Mouse (Mus musculus): ENCODE measurements around the gene Fbxl17. TPM values are rescaled to one million over a fixed set of nuclear protein-coding genes. Genes with fewer than 3 reads are reported as not detected.
A peak's percentile ranks its signal among the peaks of the same experiment; 100 is the strongest.

Gene Fbxl17
- polyA plus RNA-seq, 1 experiment from 2014 or later = 3.7 TPM

GRCm38 (mm10) chr17:63447691-63448090 is 52.1 kb downstream of the Fbxl17 start:
- Histone ChIP-seq H3K4me3 (no peak overlapping the region), H3K27me3 (ENCODE audit: low read depth, poor library complexity, severe bottlenecking) (no peaks in the 10 kb centered on the region), H3K27ac (replicated peaks) (peak overlapping the region; percentile 67; the same call in 1 of the 2 replicates), H3K9me3 (replicated peaks) (no peaks in the 10 kb centered on the region), H3K36me3 (0 out of 2 replicates have a peak, but pooled peaks cover 7% of the 10 kb centered on the region), H3K4me1 (peaks cover 28% of the 10 kb centered on the region)
- WGBS = 81% methylated on average over 10 of the region's 10 CpGs
- no peak for DNase-seq (ENCODE audit: low spot score)

GRCm38 (mm10) chr17:63446971-63447679 is 52.7 kb downstream of the Fbxl17 start:
- Histone ChIP-seq H3K4me1 (peaks cover 25% of the 10 kb centered on the region), H3K9me3 (replicated peaks) (no peaks in the 10 kb centered on the region), H3K4me3 (no peak overlapping the region), H3K27ac (replicated peaks) (peak overlapping the region; percentile 67), H3K36me3 (0 out of 2 replicates have a peak, but pooled peaks cover 7% of the 10 kb centered on the region), H3K27me3 (ENCODE audit: low read depth, poor library complexity, severe bottlenecking) (no peaks in the 10 kb centered on the region)
- DNase-seq (ENCODE audit: low spot score) = no peak
- WGBS = 72% methylated on average over 10 of the region's 10 CpGs

GRCm38 (mm10) chr17:63445212-63445611 is 54.6 kb downstream of the Fbxl17 start:
- peaks cover 18% of the 10 kb centered on the region for H3K4me1 ChIP-seq
- no peak overlapping the region for H3K4me3 ChIP-seq
- no peaks in the 10 kb centered on the region for H3K9me3 ChIP-seq (replicated peaks)
- no peak for DNase-seq (ENCODE audit: low spot score)
- 0 out of 2 replicates have a peak, but pooled peaks cover 7% of the 10 kb centered on the region for H3K36me3 ChIP-seq
- 85% methylated on average over 4 of the region's 4 CpGs for WGBS
- peak overlapping the region; percentile 52 for H3K27ac ChIP-seq (replicated peaks)
- H3K27me3 ChIP-seq (ENCODE audit: low read depth, poor library complexity, severe bottlenecking) = no peaks in the 10 kb centered on the region

GRCm38 (mm10) chr17:63437424-63437823 is 62.4 kb downstream of the Fbxl17 start:
- 91% methylated on average over 6 of the region's 6 CpGs for WGBS
- Histone ChIP-seq H3K9me3 (replicated peaks) (no peaks in the 10 kb centered on the region), H3K27me3 (ENCODE audit: low read depth, poor library complexity, severe bottlenecking) (no peaks in the 10 kb centered on the region), H3K27ac (replicated peaks) (no peak overlapping the region), H3K36me3 (no peaks in the 10 kb centered on the region), H3K4me1 (peaks cover 21% of the 10 kb centered on the region), H3K4me3 (no peak overlapping the region)
- DNase-seq (ENCODE audit: low spot score) = no peak

GRCm38 (mm10) chr17:63434081-63434480 is 65.7 kb downstream of the Fbxl17 start:
- Histone ChIP-seq H3K27me3 (ENCODE audit: low read depth, poor library complexity, severe bottlenecking) (no peaks in the 10 kb centered on the region), H3K4me1 (peaks cover 28% of the 10 kb centered on the region), H3K27ac (replicated peaks) (no peak overlapping the region), H3K9me3 (replicated peaks) (no peaks in the 10 kb centered on the region), H3K4me3 (no peak overlapping the region), H3K36me3 (no peaks in the 10 kb centered on the region)
- DNase-seq (ENCODE audit: low spot score) = no peak
- 55% methylated on average over 6 of the region's 6 CpGs for WGBS

DNA sequence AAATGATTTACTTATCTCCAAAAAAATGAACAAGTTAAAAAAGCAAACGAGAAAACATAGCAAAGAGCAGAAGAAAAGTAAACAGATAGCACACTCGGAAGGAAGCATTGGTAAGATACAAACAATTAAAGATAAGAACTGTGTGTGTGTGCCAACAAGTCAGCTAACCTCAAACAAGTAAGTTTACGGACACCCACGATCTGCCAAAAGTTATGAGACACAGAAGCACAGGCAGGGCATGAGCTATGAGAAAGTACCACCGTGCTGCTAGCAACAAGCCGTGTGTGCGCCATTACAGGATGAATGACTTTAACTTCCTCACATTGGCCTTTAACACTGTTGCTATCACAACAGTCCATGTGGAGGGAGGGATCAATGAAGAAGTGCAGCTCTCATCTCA is 68.2 kb downstream of the Fbxl17 start:
- Histone ChIP-seq H3K9me3 (replicated peaks) (no peaks in the 10 kb centered on the region), H3K27me3 (ENCODE audit: low read depth, poor library complexity, severe bottlenecking) (no peaks in the 10 kb centered on the region), H3K27ac (replicated peaks) (no peak overlapping the region), H3K4me3 (no peak overlapping the region), H3K4me1 (peaks cover 28% of the 10 kb centered on the region), H3K36me3 (no peaks in the 10 kb centered on the region)
- 95% methylated on average over 7 of the region's 7 CpGs for WGBS
- no peak for DNase-seq (ENCODE audit: low spot score)

DNA sequence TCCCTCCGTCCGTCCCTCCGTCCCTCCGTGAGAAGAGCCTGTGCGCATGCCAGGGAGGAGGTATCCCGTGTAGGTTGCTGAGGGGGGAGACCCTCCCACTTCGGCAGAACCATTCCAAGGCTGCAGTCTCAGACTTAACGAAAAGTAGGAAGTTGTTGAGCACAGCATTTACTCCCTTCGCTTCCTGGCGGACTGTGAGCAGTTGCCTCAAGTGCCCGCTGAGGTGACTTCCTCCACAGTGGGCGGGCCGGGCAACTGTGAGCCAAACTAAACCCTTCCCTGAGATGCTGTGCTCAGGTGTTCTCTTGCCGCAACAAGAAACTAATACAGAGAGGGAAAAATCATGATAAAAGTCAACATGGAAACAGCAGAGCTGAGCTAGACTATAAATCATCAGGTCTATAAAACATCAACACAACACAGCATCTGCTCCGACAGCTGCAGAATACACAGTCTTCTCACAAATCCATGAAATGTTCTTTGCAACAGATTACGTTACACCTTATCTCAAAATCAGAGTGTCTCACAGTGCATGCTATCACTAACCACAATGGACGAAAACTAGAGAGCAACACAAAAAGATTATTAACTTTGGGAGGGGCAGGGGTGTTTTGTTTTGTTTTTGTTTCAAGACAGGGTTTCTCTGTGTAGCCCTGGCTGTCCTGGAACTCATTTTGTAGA is 69.3 kb downstream of the Fbxl17 start:
- no peaks in the 10 kb centered on the region for H3K27me3 ChIP-seq (ENCODE audit: low read depth, poor library complexity, severe bottlenecking)
- H3K9me3 ChIP-seq (replicated peaks) = no peaks in the 10 kb centered on the region
- 64% methylated on average over 17 of the region's 17 CpGs for WGBS
- H3K4me1 ChIP-seq = peaks cover 24% of the 10 kb centered on the region
- no peak for DNase-seq (ENCODE audit: low spot score)
- no peak overlapping the region; the same call in 1 of the 2 replicates for H3K27ac ChIP-seq (replicated peaks)
- H3K36me3 ChIP-seq = no peaks in the 10 kb centered on the region
- peak overlapping the region; percentile 34 for H3K4me3 ChIP-seq

- 81% methylated on average over 4 of the region's 4 CpGs for WGBS
- no peaks in the 10 kb centered on the region for H3K27me3 ChIP-seq (ENCODE audit: low read depth, poor library complexity, severe bottlenecking)
- peaks cover 3% of the 10 kb centered on the region; the same call in 1 of the 2 replicates for H3K9me3 ChIP-seq (replicated peaks)
- H3K4me1 ChIP-seq = 0 out of 2 replicates have a peak, but pooled peaks cover 3% of the 10 kb centered on the region
- H3K4me3 ChIP-seq = no peak overlapping the region
- H3K36me3 ChIP-seq = peaks cover 4% of the 10 kb centered on the region; the same call in 1 of the 2 replicates
- no peak for DNase-seq (ENCODE audit: low spot score)
- no peak overlapping the region for H3K27ac ChIP-seq (replicated peaks)
These were observed 76.0 kb downstream of the Fbxl17 start for GRCm38 (mm10) chr17:63423851-63424250.

- no peaks in the 10 kb centered on the region for H3K27me3 ChIP-seq (ENCODE audit: low read depth, poor library complexity, severe bottlenecking)
- peaks cover 3% of the 10 kb centered on the region; the same call in 1 of the 2 replicates for H3K9me3 ChIP-seq (replicated peaks)
- no peak overlapping the region for H3K27ac ChIP-seq (replicated peaks)
- H3K36me3 ChIP-seq = peaks cover 4% of the 10 kb centered on the region; the same call in 1 of the 2 replicates
- H3K4me1 ChIP-seq = 0 out of 2 replicates have a peak, but pooled peaks cover 5% of the 10 kb centered on the region
- WGBS = 93% methylated on average over 5 of the region's 5 CpGs
- no peak for DNase-seq (ENCODE audit: low spot score)
- no peak overlapping the region for H3K4me3 ChIP-seq
These were observed 77.1 kb downstream of the Fbxl17 start for GRCm38 (mm10) chr17:63422685-63423084.

GRCm38 (mm10) chr17:63421864-63422263 is 78.0 kb downstream of the Fbxl17 start:
- WGBS = 73% methylated on average over 2 of the region's 2 CpGs
- Histone ChIP-seq H3K27me3 (ENCODE audit: low read depth, poor library complexity, severe bottlenecking) (no peaks in the 10 kb centered on the region), H3K27ac (replicated peaks) (no peak overlapping the region), H3K9me3 (replicated peaks) (peaks cover 3% of the 10 kb centered on the region; the same call in 1 of the 2 replicates), H3K4me1 (0 out of 2 replicates have a peak, but pooled peaks cover 5% of the 10 kb centered on the region), H3K4me3 (no peak overlapping the region), H3K36me3 (peaks cover 4% of the 10 kb centered on the region; the same call in 1 of the 2 replicates)
- no peak for DNase-seq (ENCODE audit: low spot score)

- H3K27me3 ChIP-seq (ENCODE audit: low read depth, poor library complexity, severe bottlenecking) = no peaks in the 10 kb centered on the region
- WGBS = 94% methylated on average over 6 of the region's 6 CpGs
- no peak overlapping the region for H3K4me3 ChIP-seq
- 0 out of 2 replicates have a peak, but pooled peaks cover 5% of the 10 kb centered on the region for H3K4me1 ChIP-seq
- peaks cover 4% of the 10 kb centered on the region; the same call in 1 of the 2 replicates for H3K36me3 ChIP-seq
- H3K27ac ChIP-seq (replicated peaks) = no peak overlapping the region
- no peak for DNase-seq (ENCODE audit: low spot score)
- H3K9me3 ChIP-seq (replicated peaks) = peaks cover 3% of the 10 kb centered on the region; the same call in 1 of the 2 replicates
These were observed 80.3 kb downstream of the Fbxl17 start for GRCm38 (mm10) chr17:63419503-63419902.

GRCm38 (mm10) chr17:63413973-63414580 is 85.7 kb downstream of the Fbxl17 start:
- no peaks in the 10 kb centered on the region for H3K9me3 ChIP-seq (replicated peaks)
- no peak overlapping the region for H3K4me3 ChIP-seq
- no peak overlapping the region for H3K27ac ChIP-seq (replicated peaks)
- 95% methylated on average over 1 of the region's 1 CpGs for whole genome bisulfite sequencing
- no peaks in the 10 kb centered on the region for H3K27me3 ChIP-seq (ENCODE audit: low read depth, poor library complexity, severe bottlenecking)
- H3K4me1 ChIP-seq = 0 out of 2 replicates have a peak, but pooled peaks cover 4% of the 10 kb centered on the region
- peaks cover 9% of the 10 kb centered on the region; the same call in 1 of the 2 replicates for H3K36me3 ChIP-seq
- DNase-seq (ENCODE audit: low spot score) = no peak

Data from midbrain, embryonic 10.5 days (tissue).